Mouse (Mus musculus) erythroblast, embryonic 14.5 days (primary cell): ENCODE measurements around the gene Ncln.

Experiments
- GATA1 ChIP-seq: IDR thresholded peaks from 2 replicates; pipeline ENCODE4 v1.6.1; 2012; ENCODE audit warnings: low read length, inconsistent platforms, mixed read lengths
- TAL1 ChIP-seq: IDR thresholded peaks from 3 replicates; pipeline ENCODE4 v1.6.1; 2012; ENCODE audit warnings: low read length, inconsistent platforms, mixed read lengths

DNA sequence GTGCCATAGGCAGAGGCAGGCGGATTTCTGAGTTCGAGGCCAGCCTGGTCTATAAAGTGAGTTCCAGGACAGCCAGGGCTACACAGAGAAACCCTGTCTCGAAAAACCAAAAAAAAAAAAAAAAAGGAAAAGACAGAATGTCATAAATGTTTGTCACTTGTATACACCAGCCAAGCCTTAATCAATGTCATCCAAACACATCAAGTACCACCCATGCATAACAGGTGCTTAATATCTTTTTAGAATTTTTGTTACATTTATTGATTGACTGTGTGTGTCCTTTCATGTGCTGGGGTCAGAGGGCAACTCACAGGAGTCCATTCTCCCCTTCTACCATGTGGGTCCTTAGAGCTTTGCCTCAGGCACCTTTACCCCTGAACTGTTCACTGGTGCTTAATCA, 3.8 kb upstream of the Ncln start, which contains the start of gene S1pr4:
- TF ChIP-seq GATA1 (no peak), TAL1 (no peak)
